Mouse (Mus musculus) megakaryocyte, adult 5-6 weeks (primary cell): ENCODE results near the gene Gpatch8. TPM values are rescaled to one million over a fixed set of nuclear protein-coding genes. Genes with fewer than 3 reads are reported as not detected.
A peak's percentile ranks its signal among the peaks of the same experiment; 100 is the strongest.
"Not testable (repeated sequence)": the region's sequence is repeated elsewhere in the genome, so short reads cannot be mapped to it uniquely, and the experiment has no call there.

Experiments used
- ATAC-seq: 2 replicates; pipeline ENCODE4 v1.8.0; 2016; ENCODE audit warnings: mild to moderate bottlenecking, inconsistent platforms; ENCODE audit not compliant: poor library complexity, severe bottlenecking
- total RNA-seq, 2 experiments: library from RNA; stranded (forward) in 1 of 2; stranded (reverse) in 1 of 2; fragments of 153-499, 151-499 nt in 1 of 2; fragments of 221-1000, 200-1000 nt in 1 of 2; gene quantifications; 2 replicates each; pipeline versions ENCODE4 v1.2.3 to v1.2.4; 2015 to 2017

Gpatch8 gene
- total RNA-seq, 2 experiments from 2014 or later: 18.9 to 21.3 TPM

- ATAC-seq: peak; percentile 92
Measured at GRCm38 (mm10) chr11:102572866-102573663, 16.9 kb upstream of the Gpatch8 start.

- no peak for ATAC-seq
Measured at GRCm38 (mm10) chr11:102568756-102569377, 12.7 kb upstream of the Gpatch8 start.

GRCm38 (mm10) chr11:102568191-102568590 lies 12.0 kb upstream of the Gpatch8 start:
- ATAC-seq: no peak

- no peak for ATAC-seq
Measured at GRCm38 (mm10) chr11:102567723-102568122, 11.5 kb upstream of the Gpatch8 start.

- ATAC-seq: no peak
Measured at GRCm38 (mm10) chr11:102567157-102567556, 11.0 kb upstream of the Gpatch8 start.

- no peak for ATAC-seq
Measured at GRCm38 (mm10) chr11:102566290-102566689, 10.1 kb upstream of the Gpatch8 start.

- no peak for ATAC-seq
Measured at GRCm38 (mm10) chr11:102565741-102566140, 9.5 kb upstream of the Gpatch8 start.

- not testable (repeated sequence) for ATAC-seq
Measured at GRCm38 (mm10) chr11:102564952-102565671, 8.9 kb upstream of the Gpatch8 start.

- no peak for ATAC-seq
Measured at GRCm38 (mm10) chr11:102558704-102559103, 2.5 kb upstream of the Gpatch8 start.

GRCm38 (mm10) chr11:102557386-102557785 lies 1.2 kb upstream of the Gpatch8 start:
- ATAC-seq: no peak

GRCm38 (mm10) chr11:102556716-102557074 lies 503 bp upstream of the Gpatch8 start:
- ATAC-seq: no peak

- peak; percentile 51 for ATAC-seq
Measured at GRCm38 (mm10) chr11:102555400-102556030, 677 bp downstream of the Gpatch8 start.

GRCm38 (mm10) chr11:102552051-102552450 lies 4.1 kb downstream of the Gpatch8 start:
- no peak for ATAC-seq

- ATAC-seq: no peak
Measured at GRCm38 (mm10) chr11:102551176-102551575, 5.0 kb downstream of the Gpatch8 start.

GRCm38 (mm10) chr11:102541471-102541870 lies 14.7 kb downstream of the Gpatch8 start:
- ATAC-seq: no peak

GRCm38 (mm10) chr11:102540286-102540685 lies 15.9 kb downstream of the Gpatch8 start:
- not testable (repeated sequence) for ATAC-seq

GRCm38 (mm10) chr11:102539690-102540089 lies 16.5 kb downstream of the Gpatch8 start:
- no peak for ATAC-seq

- no peak for ATAC-seq
Measured at GRCm38 (mm10) chr11:102536210-102536609, 20.0 kb downstream of the Gpatch8 start.

GRCm38 (mm10) chr11:102534078-102534477 lies 22.1 kb downstream of the Gpatch8 start:
- no peak for ATAC-seq

GRCm38 (mm10) chr11:102531425-102531824 lies 24.8 kb downstream of the Gpatch8 start:
- ATAC-seq: no peak

- ATAC-seq: no peak
Measured at GRCm38 (mm10) chr11:102514793-102515424, 41.3 kb downstream of the Gpatch8 start.
